Mouse (Mus musculus): ENCODE measurements around the gene Fam149b.

The Fam149b gene

DNA sequence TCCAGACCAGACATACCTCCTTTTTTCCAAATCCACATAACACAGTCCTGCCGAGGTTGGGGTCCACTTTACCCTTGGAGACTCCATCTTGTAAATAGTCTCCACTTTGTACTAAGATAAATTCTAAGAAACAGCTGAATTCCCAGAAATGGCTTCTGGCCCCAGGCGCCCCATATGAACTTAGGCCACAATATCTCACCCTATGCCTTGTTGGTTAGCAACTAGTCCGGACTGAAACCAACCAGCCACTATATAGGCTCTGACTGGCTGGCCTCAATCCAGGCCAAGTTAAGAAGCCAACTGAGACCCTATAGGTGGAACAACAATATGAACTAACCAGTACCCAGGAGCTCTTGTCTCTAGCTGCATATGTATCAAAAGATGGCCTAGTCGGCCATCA, 44.4 kb downstream of the Fam149b start:
- DNase-seq: no peak

GRCm38 (mm10) chr14:20393205-20393913, 45.4 kb downstream of the Fam149b start, which contains the start of gene Mrps16:
Gene Mrps16 (minus strand): TSS chr14:20393634.
- peak; percentile 99 for DNase-seq

- DNase-seq: no peak
Observed at GRCm38 (mm10) chr14:20397220-20397619, 49.3 kb downstream of the Fam149b start.

- DNase-seq: peak; percentile 32
Observed at GRCm38 (mm10) chr14:20398864-20399263, 50.9 kb downstream of the Fam149b start.

DNA sequence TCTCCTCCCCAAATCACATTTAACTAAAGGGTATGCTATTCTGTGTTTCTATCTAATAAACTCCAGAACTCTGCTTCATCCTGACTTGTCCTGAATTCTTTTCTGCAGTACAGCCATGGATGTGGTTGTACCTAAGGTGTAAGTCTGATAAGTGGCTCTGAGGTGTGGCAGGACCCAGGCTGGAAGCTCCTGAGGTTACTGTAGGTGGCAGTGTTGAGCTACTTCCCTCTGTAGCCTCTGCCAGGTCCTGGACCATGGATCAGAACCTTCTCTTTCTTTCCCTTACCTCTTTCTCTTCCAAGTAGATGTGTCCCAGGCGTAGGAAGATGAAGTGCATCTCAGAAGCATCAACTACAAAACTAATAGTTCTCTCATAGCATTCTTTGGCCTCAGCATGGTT, 52.1 kb downstream of the Fam149b start:
- DNase-seq: peak; percentile 49

DNA sequence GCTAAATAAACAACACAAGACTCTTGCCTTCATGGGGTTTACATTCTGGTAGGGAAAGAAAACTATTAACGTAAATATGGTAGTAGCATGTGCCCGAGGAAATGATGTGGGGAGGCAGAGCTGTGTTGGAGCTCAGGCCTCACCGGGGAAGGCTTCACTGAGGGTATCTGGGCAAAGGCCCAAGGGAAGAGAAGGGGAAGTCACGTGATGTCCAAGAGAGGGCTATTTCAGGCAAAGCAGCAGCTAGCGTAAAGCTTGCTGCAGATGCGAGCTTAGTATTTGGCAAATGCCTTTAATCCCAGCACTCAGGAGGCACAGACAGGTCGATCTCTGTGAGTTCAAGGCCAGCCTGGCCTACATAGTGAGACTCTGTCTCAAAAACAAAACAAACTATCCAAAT, 74.3 kb downstream of the Fam149b start:
- DNase-seq: no peak

DNA sequence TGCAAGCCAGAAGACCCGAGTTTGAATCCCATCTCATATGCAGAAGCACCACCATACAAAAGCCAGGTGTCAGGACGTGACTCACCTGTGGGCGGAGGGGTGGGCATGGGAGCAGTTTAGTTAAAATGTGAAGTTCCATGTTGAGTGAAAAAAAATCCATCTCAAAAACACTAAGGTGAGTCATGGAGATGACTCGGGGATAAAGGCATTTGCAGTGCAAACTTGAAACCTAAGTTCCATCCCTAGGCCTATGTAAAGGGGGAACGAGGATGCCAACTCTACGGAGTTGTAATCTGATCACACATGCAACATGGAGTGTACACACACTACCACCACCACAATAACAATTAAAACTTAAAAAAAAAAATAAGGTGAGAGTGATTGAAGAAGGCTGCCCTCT, 75.1 kb downstream of the Fam149b start:
- no peak for DNase-seq

- no peak for DNase-seq
Observed at GRCm38 (mm10) chr14:20428593-20428992, 80.6 kb downstream of the Fam149b start.

DNA sequence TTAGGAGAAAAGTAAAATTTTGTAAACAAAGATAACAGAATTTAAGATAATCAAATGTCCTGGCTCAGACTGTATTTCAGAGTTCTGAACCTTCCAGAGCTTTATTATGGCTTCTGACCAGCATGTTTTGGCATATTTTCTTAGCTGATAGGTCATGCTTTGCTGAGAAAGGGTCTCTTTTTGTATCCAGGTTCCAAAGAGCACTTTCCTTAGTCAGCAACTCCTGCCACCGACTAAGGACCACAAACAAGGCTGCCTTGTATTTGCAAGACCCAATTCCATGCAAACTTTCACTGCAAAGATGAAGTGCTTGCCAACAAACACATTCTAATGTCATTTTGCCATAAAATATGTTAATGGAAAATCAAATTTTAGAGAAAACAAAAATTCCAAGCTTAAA, 81.9 kb downstream of the Fam149b start:
- DNase-seq: no peak

DNA sequence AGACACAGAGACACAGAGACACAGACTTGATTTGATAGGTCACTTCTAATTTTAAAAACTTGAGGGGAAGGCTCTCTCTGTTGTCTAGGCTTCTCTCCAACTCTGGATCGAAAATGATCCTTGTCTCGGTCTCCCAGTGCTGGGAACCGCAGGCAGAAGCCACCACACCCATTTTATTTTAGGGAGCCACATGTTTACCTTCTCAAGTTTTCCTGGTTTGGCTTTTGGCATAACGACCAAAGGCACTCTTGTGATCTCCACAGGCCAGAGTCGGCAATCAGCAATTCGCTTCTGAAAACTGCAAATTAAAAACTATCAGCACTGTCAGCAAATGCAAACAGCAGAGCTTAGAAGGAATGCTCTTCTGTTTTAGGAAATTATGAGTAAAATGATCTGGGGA, 83.8 kb downstream of the Fam149b start:
- no peak for DNase-seq

GRCm38 (mm10) chr14:20432420-20432819, 84.5 kb downstream of the Fam149b start:
- DNase-seq: no peak

All from embryo, embryonic 11 days (tissue).